Mouse (Mus musculus) myocyte (in vitro differentiated cells): ENCODE data around the gene Col4a4.

Experiments
- E2F4 ChIP-seq: IDR thresholded peaks from one replicate; pipeline ENCODE4 v1.6.1; 2011; ENCODE audit warnings: mild to moderate bottlenecking, control low read depth, moderate library complexity; ENCODE audit not compliant: insufficient read depth
- MYOD1 ChIP-seq, 3 experiments: IDR thresholded peaks; one replicate each; pipeline ENCODE4 v1.6.1; 2011; ENCODE audit warnings: control low read depth in 2 of 3, low read depth in 2 of 3, mild to moderate bottlenecking in 2 of 3, moderate library complexity in 1 of 3; ENCODE audit not compliant: insufficient read length in 2 of 3, control insufficient read depth in 1 of 3
- POLR2A ChIP-seq: IDR thresholded peaks from one replicate; pipeline ENCODE4 v1.6.1; 2011; ENCODE audit warnings: low read depth, mild to moderate bottlenecking, control low read depth, moderate library complexity; ENCODE audit not compliant: insufficient read length
- POLR2AphosphoS2 ChIP-seq: IDR thresholded peaks from one replicate; pipeline ENCODE4 v1.6.1; 2011; ENCODE audit warnings: low read depth, control low read depth; ENCODE audit not compliant: insufficient read length
- REST ChIP-seq: IDR thresholded peaks from one replicate; pipeline ENCODE4 v1.6.1; 2011; ENCODE audit warnings: mild to moderate bottlenecking, control low read depth, moderate library complexity; ENCODE audit not compliant: insufficient read depth, insufficient read length
- SRF ChIP-seq: IDR thresholded peaks from one replicate; pipeline ENCODE4 v1.6.1; 2011; ENCODE audit warnings: low read depth; ENCODE audit not compliant: control insufficient read depth, insufficient read length
- USF1 ChIP-seq: IDR thresholded peaks from one replicate; pipeline ENCODE4 v1.6.1; 2011; ENCODE audit warnings: low read depth, mild to moderate bottlenecking, control low read depth, moderate library complexity

DNA sequence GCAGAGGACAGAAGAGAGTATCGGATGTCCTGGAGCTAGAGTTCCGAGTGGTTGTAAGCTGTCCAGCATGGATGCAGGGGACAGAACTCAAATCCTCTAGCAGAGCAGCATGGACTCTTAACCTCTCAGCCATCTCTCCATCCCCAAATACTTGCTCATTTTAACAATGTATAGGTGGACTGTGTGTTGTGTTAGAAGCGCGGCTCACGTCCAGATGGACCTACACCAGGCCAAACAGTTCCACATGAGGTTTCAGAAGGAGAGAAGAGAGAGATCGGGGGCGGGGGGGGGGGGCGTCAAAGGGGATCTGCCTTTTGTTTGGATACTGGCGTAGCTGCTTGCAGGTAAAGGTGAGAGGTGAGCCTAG is 48.6 kb upstream of the Col4a4 start:
- TF ChIP-seq POLR2A (no peak), MYOD1 (IDR thresholded peaks at IDR 0.05; ENCODE audit: control insufficient read depth in 1 of 3, insufficient read length in 2 of 3, low read depth in 2 of 3) (no peak), USF1 (no peak), SRF (no peak), E2F4 (no peak), POLR2AphosphoS2 (no peak), REST (no peak)
